Comparison of ENCODE assay signal across 26 mouse cellular contexts in the genomic region with DNA sequence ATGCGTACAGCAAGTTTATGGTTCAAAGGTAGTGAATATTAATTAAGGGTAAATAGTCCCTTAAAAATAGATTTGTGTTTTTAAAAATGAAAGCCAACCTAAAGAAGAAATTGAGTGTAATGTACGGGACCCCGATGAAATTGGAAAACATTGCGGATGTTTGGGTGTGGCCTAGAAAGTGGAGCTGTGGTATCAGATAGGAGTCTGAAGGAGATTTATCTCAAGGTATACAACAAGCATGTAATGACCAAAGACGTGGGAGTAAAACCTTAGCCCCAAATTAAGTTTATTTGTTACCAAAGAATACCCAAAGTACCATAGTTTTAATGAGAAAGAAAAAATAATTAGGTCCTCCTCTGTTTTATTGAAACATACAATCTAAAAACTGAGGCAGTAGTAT. TPM values are rescaled to one million over a fixed set of nuclear protein-coding genes. Genes with fewer than 3 reads are reported as not detected.
DNase-seq lines count a peak whose midpoint lies in the region; ATAC-seq and TF ChIP-seq lines count a peak whose summit lies in the region.
"Had no signal": no experiment of that assay in that cellular context is flagged by ENCODE, and none has a peak within 500 bp of the region (broad histone marks: within the 10 kb centered on the region; RNA-seq: fewer than 3 reads in every experiment).

No protein-coding gene starts in this region.

- peaks cover 34% of the 10 kb centered on the region for H3K4me1 ChIP-seq in erythroblast, embryonic 14.5 days (ENCODE audit: control insufficient read depth)
- H3K4me1 ChIP-seq in kidney, embryonic 14.5 days (ENCODE audit: control insufficient read depth, insufficient read depth, low read length): peaks cover 7% of the 10 kb centered on the region
- peaks cover 2 to 7% of the 10 kb centered on the region in 2 experiments for H3K4me1 ChIP-seq in MEL (ENCODE audit: control insufficient read depth in 1 of 2, insufficient read depth in 2 of 2, low read length in 2 of 2)
- H3K4me1 ChIP-seq in liver, embryonic 14.5 days (replicated peaks; ENCODE audit: control insufficient read depth in 2 of 2, insufficient read depth in 2 of 2, low read length in 1 of 2): peaks cover 13% of the 10 kb centered on the region in 2 experiments
- H3K4me1 ChIP-seq in kidney, embryonic 16.5 days (ENCODE audit: insufficient read depth, low read length): peaks cover 12% of the 10 kb centered on the region

- no peak; a peak in 1 of 4 replicates for TF ChIP-seq EP300 in MEL (IDR thresholded peaks at IDR 0.05; ENCODE audit: low read depth in 1 of 2, low read length in 2 of 2)
- TF ChIP-seq EP300 in liver, embryonic 14.5 days (IDR thresholded peaks at IDR 0.05; ENCODE audit: low read depth): peak; percentile 58; the same call in 1 of the 2 replicates

- H3K79me2 ChIP-seq in MEL (ENCODE audit: control insufficient read depth, insufficient read depth, low read length, poor library complexity): peaks cover 19% of the 10 kb centered on the region

- TF ChIP-seq RAD21 in MEL (IDR thresholded peaks at IDR 0.05; ENCODE audit: low read depth, low read length): no peak

- no peak overlapping the region for H3K27ac ChIP-seq in kidney, embryonic 14.5 days (ENCODE audit: low read depth, low read length)
- peak overlapping the region; percentile 84; the same call in 1 of the 2 replicates for H3K27ac ChIP-seq in MEL (ENCODE audit: control insufficient read depth, low read depth, low read length)
- H3K27ac ChIP-seq in liver, embryonic 14.5 days: peak overlapping the region; percentile 87
- no peak overlapping the region for H3K27ac ChIP-seq in kidney, embryonic 16.5 days (ENCODE audit: low read length)
- H3K27ac ChIP-seq: hindbrain, embryonic 15.5 days; stomach, postnatal 0 days had no signal

- peaks cover 48% of the 10 kb centered on the region for H3K36me3 ChIP-seq in erythroblast, embryonic 14.5 days (ENCODE audit: control insufficient read depth)
- H3K36me3 ChIP-seq in kidney, embryonic 14.5 days (ENCODE audit: control insufficient read depth, insufficient read depth, low read length): peaks cover 37% of the 10 kb centered on the region
- H3K36me3 ChIP-seq in MEL (ENCODE audit: control insufficient read depth in 1 of 2, insufficient read depth in 2 of 2, low read length in 2 of 2): peaks cover 5 to 11% of the 10 kb centered on the region in 2 experiments
- H3K36me3 ChIP-seq in liver, embryonic 14.5 days (replicated peaks; ENCODE audit: control insufficient read depth, insufficient read depth, low read depth): peaks cover 37% of the 10 kb centered on the region
- peaks cover 14% of the 10 kb centered on the region for H3K36me3 ChIP-seq in kidney, embryonic 16.5 days (ENCODE audit: insufficient read depth, low read length)

- no peak for TF ChIP-seq POLR2A in MEL (IDR thresholded peaks at IDR 0.05; ENCODE audit: control insufficient read depth in 1 of 2, insufficient read depth in 1 of 2, low read depth in 1 of 2, low read length in 2 of 2, poor library complexity in 1 of 2)

- TF ChIP-seq CTCF in MEL (IDR thresholded peaks at IDR 0.05 in 2 of 3, conservative IDR thresholded peaks at IDR 0.05 in 1 of 3; ENCODE audit: control insufficient read depth in 1 of 3, insufficient read depth in 1 of 3, low read depth in 2 of 3, low read length in 3 of 3, poor library complexity in 1 of 3, severe bottlenecking in 1 of 3): no peak
- TF ChIP-seq CTCF in liver, embryonic 14.5 days (IDR thresholded peaks at IDR 0.05; ENCODE audit: low read depth): no peak

- ATAC-seq in erythroblast, adult 5-6 weeks (replicated peaks; ENCODE audit: low FRiP score, poor library complexity, severe bottlenecking): no peak
- ATAC-seq in kidney, embryonic 14.5 days (ENCODE audit: low FRiP score, low TSS enrichment): no peak
- ATAC-seq in liver, embryonic 14.5 days (ENCODE audit: insufficient read depth): no peak
- no peak for ATAC-seq in kidney, embryonic 16.5 days (ENCODE audit: low FRiP score, low TSS enrichment)
- ATAC-seq: CD4-positive, CD25-positive, alpha-beta regulatory T cell, adult 4 months had no signal

- no peak overlapping the region for H3K9ac ChIP-seq in kidney, embryonic 14.5 days (ENCODE audit: low read depth, low read length)
- H3K9ac ChIP-seq in MEL (ENCODE audit: control insufficient read depth, low read depth, low read length, poor library complexity, severe bottlenecking): peak overlapping the region; percentile 87
- peak overlapping the region; percentile 92 for H3K9ac ChIP-seq in liver, embryonic 14.5 days (replicated peaks)
- H3K9ac ChIP-seq in kidney, embryonic 16.5 days (replicated peaks; ENCODE audit: low read length): no peak overlapping the region

- DNase-seq in kidney, postnatal 14 days: no peak
- DNase-seq in MEL (ENCODE audit: low read depth, low spot score): peak; percentile 42
- DNase-seq in liver, embryonic 14.5 days (ENCODE audit: low read depth in 3 of 3, low spot score in 3 of 3): peak in 2 of 3 experiments; percentile 39 to 55
- no peak for DNase-seq in adrenal gland, adult 8-10 months
- DNase-seq: adrenal gland, adult 2 months; cerebellum, adult 18-20 months; cerebellum, postnatal 36 days; heart, adult 11 months; heart, postnatal 36 days; kidney, adult 18-20 months; lung, adult 18-20 months; right cerebral cortex, postnatal 25 days; thymus, postnatal 25 days had no signal

- no peaks in the 10 kb centered on the region for H3K9me3 ChIP-seq in erythroblast, embryonic 14.5 days (ENCODE audit: control insufficient read depth, low read length)
- H3K9me3 ChIP-seq in kidney, embryonic 14.5 days (ENCODE audit: control insufficient read depth, low read length): no peaks in the 10 kb centered on the region
- H3K9me3 ChIP-seq in MEL (replicated peaks; ENCODE audit: insufficient read depth, low read length): no peaks in the 10 kb centered on the region
- H3K9me3 ChIP-seq in liver, embryonic 14.5 days (ENCODE audit: control insufficient read depth, low read length): no peaks in the 10 kb centered on the region
- no peaks in the 10 kb centered on the region for H3K9me3 ChIP-seq in kidney, embryonic 16.5 days (ENCODE audit: low read length)
- H3K9me3 ChIP-seq: hindbrain, embryonic 15.5 days had no signal

- peak overlapping the region; percentile 72 for H3K4me3 ChIP-seq in erythroblast, embryonic 14.5 days (replicated peaks)
- H3K4me3 ChIP-seq in kidney, embryonic 14.5 days (ENCODE audit: low read length): no peak overlapping the region
- H3K4me3 ChIP-seq in MEL (ENCODE audit: control insufficient read depth in 1 of 2, insufficient read depth in 1 of 2, low read depth in 2 of 2, low read length in 2 of 2): peak overlapping the region; percentile 88 to 91
- H3K4me3 ChIP-seq in liver, embryonic 14.5 days (ENCODE audit: insufficient read depth in 1 of 2, low read depth in 2 of 2, low read length in 2 of 2): peak overlapping the region; percentile 78 to 91; a peak in 3 of 4 replicates
- no peak overlapping the region for H3K4me3 ChIP-seq in kidney, embryonic 16.5 days (ENCODE audit: low read length)

- 89% methylated on average over 5 of the region's 5 CpGs for WGBS in kidney, embryonic 14.5 days
- WGBS in liver, embryonic 14.5 days (ENCODE audit: insufficient replicate concordance): 21% methylated on average over 5 of the region's 5 CpGs
- 89% methylated on average over 5 of the region's 5 CpGs for WGBS in kidney, embryonic 16.5 days

- H3K4me2 ChIP-seq in kidney, embryonic 14.5 days (replicated peaks; ENCODE audit: low read depth, low read length): peak overlapping the region; percentile 58; the same call in 1 of the 2 replicates
- H3K4me2 ChIP-seq in liver, embryonic 14.5 days (ENCODE audit: low read depth): peak overlapping the region; percentile 88
- no peak overlapping the region for H3K4me2 ChIP-seq in kidney, embryonic 16.5 days (replicated peaks; ENCODE audit: low read depth, low read length)

- peaks cover 8% of the 10 kb centered on the region; the same call in 1 of the 2 replicates for H3K27me3 ChIP-seq in erythroblast, embryonic 14.5 days (ENCODE audit: control insufficient read depth)
- no peaks in the 10 kb centered on the region for H3K27me3 ChIP-seq in kidney, embryonic 14.5 days (ENCODE audit: control insufficient read depth, insufficient read depth, low read length)
- H3K27me3 ChIP-seq in MEL (ENCODE audit: control insufficient read depth in 1 of 2, insufficient read depth in 2 of 2, low read length in 2 of 2): no peaks in the 10 kb centered on the region; a peak in 2 of 4 replicates
- no peaks in the 10 kb centered on the region; the same call in 1 of the 2 replicates for H3K27me3 ChIP-seq in liver, embryonic 14.5 days (ENCODE audit: control insufficient read depth, insufficient read depth, low read length)
- H3K27me3 ChIP-seq in kidney, embryonic 16.5 days (ENCODE audit: insufficient read depth, low read length): peaks cover 3% of the 10 kb centered on the region; the same call in 1 of the 2 replicates

RNA-seq across cellular contexts. Expression of a gene that starts 1.8 kb away (rescaled TPM):
- 33.2 and 34.7 TPM in 2 replicates for polyA plus RNA-seq in erythroblast, embryonic 14.5 days (2012)
- total RNA-seq in erythroblast, adult 5-6 weeks (2015; ENCODE audit: low replicate concordance): 270 and 279 TPM in 2 replicates
- 328 and 353 TPM in 2 replicates for total RNA-seq in erythroblast, adult 5-6 weeks (2017; ENCODE audit: low replicate concordance)
- 238 and 239 TPM in 2 replicates for polyA plus RNA-seq in kidney, embryonic 14.5 days (2014; fragmentation: Nextera tagmentation; extraction: Ambion mirVana)
- 86.0 and 91.1 TPM in 2 replicates for total RNA-seq in MEL (2012; rRNA removed)
- 100 to 1,000 TPM in 1 of 2 experiments, not detected in 1; 195 TPM for polyA plus RNA-seq in MEL (2012; ENCODE audit: insufficient read depth in 1 of 2, insufficient read length in 2 of 2, low read depth in 1 of 2, low replicate concordance in 2 of 2, missing spikeins in 1 of 2)
- polyA plus RNA-seq in liver, embryonic 14.5 days (2012; rRNA removed): 47.9 and 82.1 TPM in 2 replicates
- polyA plus RNA-seq in liver, embryonic 14.5 days (2014; fragmentation: Nextera tagmentation; extraction: Ambion mirVana): 193 and 197 TPM in 2 replicates
- 217 and 253 TPM in 2 replicates for polyA plus RNA-seq in kidney, embryonic 16.5 days (2015; fragmentation: Nextera tagmentation; extraction: Ambion mirVana)
- 100 to 1,000 TPM; 124 to 153 (median 137) TPM for total RNA-seq in adrenal gland, adult 8-10 months (2022)

RNA-seq across cellular contexts. Expression of a gene that starts 41.8 kb away (rescaled TPM):
- not detected in 2 replicates for polyA plus RNA-seq in erythroblast, embryonic 14.5 days (2012)
- not detected in 2 replicates for total RNA-seq in erythroblast, adult 5-6 weeks (2015; ENCODE audit: low replicate concordance)
- not detected in 2 replicates for total RNA-seq in erythroblast, adult 5-6 weeks (2017; ENCODE audit: low replicate concordance)
- polyA plus RNA-seq in kidney, embryonic 14.5 days (2014; fragmentation: Nextera tagmentation; extraction: Ambion mirVana): 3.8 TPM in 2 replicates
- not detected in 2 replicates for total RNA-seq in MEL (2012; rRNA removed)
- not detected for polyA plus RNA-seq in MEL (2012; ENCODE audit: insufficient read depth in 1 of 2, insufficient read length in 2 of 2, low read depth in 1 of 2, low replicate concordance in 2 of 2, missing spikeins in 1 of 2)
- polyA plus RNA-seq in liver, embryonic 14.5 days (2012; rRNA removed): not detected in 2 replicates
- polyA plus RNA-seq in liver, embryonic 14.5 days (2014; fragmentation: Nextera tagmentation; extraction: Ambion mirVana): not detected in 2 replicates
- 1.1 and 1.7 TPM in 2 replicates for polyA plus RNA-seq in kidney, embryonic 16.5 days (2015; fragmentation: Nextera tagmentation; extraction: Ambion mirVana)
- total RNA-seq in adrenal gland, adult 8-10 months (2022): not detected
- total RNA-seq: adrenal gland, adult 2 months; gastrocnemius, adult 8-10 months; heart, postnatal 36 days; layer of hippocampus, postnatal 14 days; left cerebral cortex, postnatal 14 days; midbrain, postnatal 0 days had no signal
- polyA plus RNA-seq: adrenal gland, adult 2 months; hindbrain, embryonic 15.5 days; midbrain, postnatal 0 days had no signal

RNA-seq across cellular contexts. Expression of a gene that starts 44.6 kb away (rescaled TPM):
- polyA plus RNA-seq in erythroblast, embryonic 14.5 days (2012): not detected in 2 replicates
- not detected in 2 replicates for total RNA-seq in erythroblast, adult 5-6 weeks (2015; ENCODE audit: low replicate concordance)
- not detected in 2 replicates for total RNA-seq in erythroblast, adult 5-6 weeks (2017; ENCODE audit: low replicate concordance)
- polyA plus RNA-seq in kidney, embryonic 14.5 days (2014; fragmentation: Nextera tagmentation; extraction: Ambion mirVana): not detected in 2 replicates
- not detected in 2 replicates for total RNA-seq in MEL (2012; rRNA removed)
- not detected for polyA plus RNA-seq in MEL (2012; ENCODE audit: insufficient read depth in 1 of 2, insufficient read length in 2 of 2, low read depth in 1 of 2, low replicate concordance in 2 of 2, missing spikeins in 1 of 2)
- not detected in 2 replicates for polyA plus RNA-seq in liver, embryonic 14.5 days (2012; rRNA removed)
- not detected in 2 replicates for polyA plus RNA-seq in liver, embryonic 14.5 days (2014; fragmentation: Nextera tagmentation; extraction: Ambion mirVana)
- polyA plus RNA-seq in kidney, embryonic 16.5 days (2015; fragmentation: Nextera tagmentation; extraction: Ambion mirVana): not detected in 2 replicates
- total RNA-seq in adrenal gland, adult 8-10 months (2022): not detected
- total RNA-seq: adrenal gland, adult 2 months; gastrocnemius, adult 8-10 months; heart, postnatal 36 days; layer of hippocampus, postnatal 14 days; left cerebral cortex, postnatal 14 days; midbrain, postnatal 0 days had no signal
- polyA plus RNA-seq: adrenal gland, adult 2 months; CD4-positive, CD25-positive, alpha-beta regulatory T cell, adult 4 months; hindbrain, embryonic 15.5 days; large intestine, adult 2 months; midbrain, postnatal 0 days; neural tube, embryonic 11.5 days; stomach, postnatal 0 days had no signal

Comparison
In these comparisons a context has a peak if more than half of its experiments do, and no peak if none do; other contexts are left out.
1. H3K4me3 ChIP-seq: peak in erythroblast, embryonic 14.5 days (single experiment), MEL (2 of 2) and liver, embryonic 14.5 days (2 of 2); none in kidney, embryonic 14.5 days (single experiment) and kidney, embryonic 16.5 days (single experiment).
2. H3K27ac ChIP-seq: peak in MEL (single experiment) and liver, embryonic 14.5 days (single experiment); none in kidney, embryonic 14.5 days (single experiment) and kidney, embryonic 16.5 days (single experiment).
3. H3K9ac ChIP-seq: peak in MEL (single experiment) and liver, embryonic 14.5 days (single experiment); none in kidney, embryonic 14.5 days (single experiment) and kidney, embryonic 16.5 days (single experiment).
4. DNase-seq: peak in MEL (single experiment) and liver, embryonic 14.5 days (2 of 3); none in kidney, postnatal 14 days (single experiment) and adrenal gland, adult 8-10 months (single experiment).